Comparison of ENCODE assay signal across 15 mouse cellular contexts in genomic region chr10:67439844-67440243, GRCm38 (mm10).
"Had no signal": no experiment of that assay in that cellular context is flagged by ENCODE, and none has a peak within 500 bp of the region (broad histone marks: within the 10 kb centered on the region; RNA-seq: fewer than 3 reads in every experiment).

No protein-coding gene starts in this region.

- H3K27ac ChIP-seq: neural tube, embryonic 15.5 days; stomach, embryonic 15.5 days; stomach, postnatal 0 days had no signal

- H3K27me3 ChIP-seq: neural tube, embryonic 15.5 days; stomach, embryonic 15.5 days had no signal

- H3K4me1 ChIP-seq: neural tube, embryonic 15.5 days; stomach, embryonic 15.5 days had no signal

- DNase-seq: retina, postnatal 1 day; right cerebral cortex, adult 18-20 months; right cerebral cortex, postnatal 14 days; right cerebral cortex, postnatal 25 days; right cerebral cortex, postnatal 4 days; spleen, adult 18-20 months; thymus, adult 18-20 months; thymus, adult 2 months; thymus, postnatal 14 days; thymus, postnatal 25 days; thymus, postnatal 36 days; thymus, postnatal 4 days had no signal

- H3K4me2 ChIP-seq: neural tube, embryonic 15.5 days; stomach, embryonic 15.5 days had no signal

- H3K4me3 ChIP-seq: neural tube, embryonic 15.5 days; stomach, embryonic 15.5 days had no signal

- H3K9ac ChIP-seq: neural tube, embryonic 15.5 days; stomach, embryonic 15.5 days had no signal

- H3K9me3 ChIP-seq: neural tube, embryonic 15.5 days; stomach, embryonic 15.5 days had no signal

- H3K36me3 ChIP-seq: neural tube, embryonic 15.5 days; stomach, embryonic 15.5 days had no signal
